Mouse (Mus musculus): Measurements from ENCODE around the gene Lce6a. TPM values are rescaled to one million over a fixed set of nuclear protein-coding genes. Genes with fewer than 3 reads are reported as not detected.

The Lce6a gene
- polyA plus RNA-seq, 2 experiments, result 0.59 TPM; not detected in 1

DNA sequence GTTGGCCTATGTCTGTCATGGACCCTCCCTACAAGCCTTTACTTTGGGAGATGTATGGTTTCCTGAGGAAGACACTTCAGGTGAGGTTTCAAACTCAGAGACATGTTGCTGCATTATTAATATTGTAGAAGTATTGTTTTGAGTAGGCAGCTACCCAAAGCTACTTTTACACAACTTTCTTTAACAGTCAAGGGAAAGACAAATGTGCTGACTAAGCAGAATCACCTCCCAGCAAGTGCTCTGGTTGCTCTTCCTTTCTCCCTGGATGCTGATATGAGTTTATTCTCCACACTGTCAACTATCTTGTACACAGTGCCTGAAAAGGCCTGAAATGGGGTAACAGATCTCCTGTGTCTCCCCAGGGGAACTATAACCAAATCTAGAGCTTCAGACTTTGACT lies 21.5 kb downstream of the Lce6a start:
- Histone ChIP-seq H3K4me1 (ENCODE audit: control insufficient read depth, insufficient read depth, low read length) (no peaks in the 10 kb centered on the region), H3K27me3 (ENCODE audit: control insufficient read depth, insufficient read depth, low read length) (no peaks in the 10 kb centered on the region), H3K9ac (ENCODE audit: low read depth, low read length, severe bottlenecking) (no peak overlapping the region), H3K36me3 (ENCODE audit: control insufficient read depth, insufficient read depth, low read length) (no peaks in the 10 kb centered on the region), H3K9me3 (ENCODE audit: control insufficient read depth, low read length) (peaks cover 6% of the 10 kb centered on the region; the same call in 1 of the 2 replicates), H3K4me3 (replicated peaks; ENCODE audit: low read length) (no peak overlapping the region), H3K4me2 (replicated peaks; ENCODE audit: low read depth, low read length, severe bottlenecking) (no peak overlapping the region), H3K27ac (replicated peaks; ENCODE audit: low read depth, low read length) (no peak overlapping the region)
- DNase-seq (ENCODE audit: low spot score) (no peak), ATAC-seq (ENCODE audit: low FRiP score, low read depth) (no peak)
- TF ChIP-seq POLR2A (IDR thresholded peaks at IDR 0.05; ENCODE audit: borderline replicate concordance, extremely low read depth, insufficient read depth, insufficient read length), result no peak

DNA sequence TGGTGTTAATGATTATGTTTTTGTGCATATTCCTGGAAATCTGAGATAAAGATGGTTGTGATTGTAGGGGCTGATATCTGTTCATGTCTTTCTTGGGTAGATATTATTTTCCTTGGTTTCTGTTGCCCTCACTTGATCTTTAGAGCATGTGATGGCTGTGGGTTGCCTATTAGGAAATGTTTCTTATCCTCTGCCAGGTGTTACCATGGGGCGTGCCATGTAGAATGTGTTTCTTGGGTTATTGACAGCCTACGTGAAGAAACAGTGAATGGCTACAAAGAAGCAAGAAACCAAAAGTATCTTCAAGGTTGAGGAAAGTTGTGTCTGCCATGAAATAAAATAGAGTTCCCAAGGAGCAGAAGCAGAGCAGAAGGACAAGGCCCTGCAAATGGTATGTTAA lies 23.0 kb downstream of the Lce6a start:
- no peak overlapping the region for H3K4me3 ChIP-seq (replicated peaks; ENCODE audit: low read length)
- peaks cover 6% of the 10 kb centered on the region; the same call in 1 of the 2 replicates for H3K9me3 ChIP-seq (ENCODE audit: control insufficient read depth, low read length)
- H3K4me2 ChIP-seq (replicated peaks; ENCODE audit: low read depth, low read length, severe bottlenecking), result no peak overlapping the region
- no peaks in the 10 kb centered on the region for H3K36me3 ChIP-seq (ENCODE audit: control insufficient read depth, insufficient read depth, low read length)
- H3K4me1 ChIP-seq (ENCODE audit: control insufficient read depth, insufficient read depth, low read length), result no peaks in the 10 kb centered on the region
- no peak for DNase-seq (ENCODE audit: low spot score)
- H3K27ac ChIP-seq (replicated peaks; ENCODE audit: low read depth, low read length), result no peak overlapping the region
- WGBS, result 88% methylated on average over 2 of the region's 2 CpGs
- TF ChIP-seq POLR2A (IDR thresholded peaks at IDR 0.05; ENCODE audit: borderline replicate concordance, extremely low read depth, insufficient read depth, insufficient read length), result no peak
- H3K27me3 ChIP-seq (ENCODE audit: control insufficient read depth, insufficient read depth, low read length), result no peaks in the 10 kb centered on the region
- H3K9ac ChIP-seq (ENCODE audit: low read depth, low read length, severe bottlenecking), result no peak overlapping the region
- ATAC-seq (ENCODE audit: low FRiP score, low read depth), result no peak

DNA sequence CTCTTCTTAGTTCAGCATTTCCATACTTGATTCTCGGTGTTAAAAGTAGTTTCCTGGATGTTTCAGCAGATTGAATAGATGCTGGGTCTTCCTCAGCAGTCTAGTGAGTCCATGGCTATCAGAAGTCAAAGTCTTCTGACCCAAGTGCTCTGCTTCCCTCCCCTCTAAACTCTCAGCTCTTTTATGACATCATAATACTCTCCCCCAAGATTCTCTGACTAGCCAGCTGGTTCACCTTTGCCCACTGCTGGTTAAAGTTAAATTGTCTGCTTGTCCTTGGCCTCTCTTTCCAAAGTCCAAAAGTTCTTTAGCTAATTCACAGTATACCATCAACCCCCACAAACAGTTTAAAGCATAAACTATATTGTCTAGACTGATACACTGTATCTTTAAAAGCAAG lies 32.6 kb downstream of the Lce6a start, which contains the start of gene Smcp:
Gene Smcp (minus strand): TSS at position 140 of the 400 bp plus-strand sequence.
- DNase-seq (ENCODE audit: low spot score), result no peak
- no peak within 1 kb of the TSS for H3K9ac ChIP-seq (ENCODE audit: low read depth, low read length, severe bottlenecking)
- TF ChIP-seq POLR2A (IDR thresholded peaks at IDR 0.05; ENCODE audit: borderline replicate concordance, extremely low read depth, insufficient read depth, insufficient read length), result no peak
- H3K27ac ChIP-seq (replicated peaks; ENCODE audit: low read depth, low read length), result no peak within 1 kb of the TSS
- no peak for ATAC-seq (ENCODE audit: low FRiP score, low read depth)
- no peak within 1 kb of the TSS for H3K4me3 ChIP-seq (replicated peaks; ENCODE audit: low read length)
- H3K36me3 ChIP-seq (ENCODE audit: control insufficient read depth, insufficient read depth, low read length), result no peaks in the 10 kb centered on the region
- H3K4me2 ChIP-seq (replicated peaks; ENCODE audit: low read depth, low read length, severe bottlenecking), result no peak within 1 kb of the TSS
- WGBS, result 86% methylated on average over 1 of the region's 1 CpGs
- H3K9me3 ChIP-seq (ENCODE audit: control insufficient read depth, low read length), result no peaks in the 10 kb centered on the region
- H3K4me1 ChIP-seq (ENCODE audit: control insufficient read depth, insufficient read depth, low read length), result no peaks in the 10 kb centered on the region
- no peaks in the 10 kb centered on the region for H3K27me3 ChIP-seq (ENCODE audit: control insufficient read depth, insufficient read depth, low read length)

DNA sequence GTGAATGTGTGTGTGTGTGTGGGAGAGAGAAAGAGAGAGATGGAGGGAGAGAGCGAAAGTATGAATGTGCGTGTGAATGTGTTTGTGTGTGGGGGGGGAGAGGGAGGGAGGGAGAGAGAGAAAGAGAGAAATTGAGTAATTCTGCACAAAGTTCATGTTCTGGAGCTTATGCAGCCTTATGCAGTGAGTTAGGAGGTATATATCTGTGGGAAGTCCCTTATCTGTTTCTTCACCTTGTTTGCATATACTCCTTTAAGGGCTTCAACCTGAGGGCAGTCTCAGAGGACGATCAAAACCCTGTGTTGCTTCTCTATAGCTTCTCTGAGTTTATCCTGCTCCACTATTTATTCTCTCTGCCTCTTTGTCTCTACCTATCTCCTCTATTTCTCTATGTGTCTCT lies 34.3 kb downstream of the Lce6a start:
- ATAC-seq (ENCODE audit: low FRiP score, low read depth) (no peak), DNase-seq (ENCODE audit: low spot score) (no peak)
- H3K4me2 ChIP-seq (replicated peaks; ENCODE audit: low read depth, low read length, severe bottlenecking), result no peak overlapping the region
- TF ChIP-seq POLR2A (IDR thresholded peaks at IDR 0.05; ENCODE audit: borderline replicate concordance, extremely low read depth, insufficient read depth, insufficient read length), result no peak
- no peaks in the 10 kb centered on the region for H3K36me3 ChIP-seq (ENCODE audit: control insufficient read depth, insufficient read depth, low read length)
- no peak overlapping the region for H3K27ac ChIP-seq (replicated peaks; ENCODE audit: low read depth, low read length)
- 77% methylated on average over 3 of the region's 3 CpGs for WGBS
- H3K9me3 ChIP-seq (ENCODE audit: control insufficient read depth, low read length), result no peaks in the 10 kb centered on the region
- no peaks in the 10 kb centered on the region for H3K27me3 ChIP-seq (ENCODE audit: control insufficient read depth, insufficient read depth, low read length)
- no peak overlapping the region for H3K4me3 ChIP-seq (replicated peaks; ENCODE audit: low read length)
- H3K9ac ChIP-seq (ENCODE audit: low read depth, low read length, severe bottlenecking), result no peak overlapping the region
- H3K4me1 ChIP-seq (ENCODE audit: control insufficient read depth, insufficient read depth, low read length), result no peaks in the 10 kb centered on the region

DNA sequence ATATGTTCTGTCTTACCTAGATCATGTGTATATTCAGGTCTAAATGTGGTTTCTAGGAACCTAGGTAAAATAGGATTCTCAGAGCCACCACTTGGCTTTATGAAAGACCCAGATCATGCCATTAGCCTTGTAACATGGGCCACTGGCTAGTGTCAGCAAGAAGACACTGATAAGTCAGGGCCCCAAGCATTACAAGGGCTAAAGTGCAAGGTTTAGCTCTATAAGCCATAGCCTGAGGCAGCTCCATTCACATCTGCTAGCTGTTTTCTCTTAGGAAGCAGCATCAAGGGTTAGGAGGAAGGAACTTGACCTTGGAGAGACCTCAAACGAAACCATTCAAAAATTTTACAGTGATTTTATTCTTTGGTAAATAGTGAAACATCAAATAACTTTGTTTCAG lies 36.4 kb downstream of the Lce6a start:
- no peak overlapping the region for H3K4me3 ChIP-seq (replicated peaks; ENCODE audit: low read length)
- no peaks in the 10 kb centered on the region for H3K4me1 ChIP-seq (ENCODE audit: control insufficient read depth, insufficient read depth, low read length)
- TF ChIP-seq POLR2A (IDR thresholded peaks at IDR 0.05; ENCODE audit: borderline replicate concordance, extremely low read depth, insufficient read depth, insufficient read length), result no peak
- no peak for ATAC-seq (ENCODE audit: low FRiP score, low read depth)
- 69% methylated on average over 1 of the region's 1 CpGs for WGBS
- H3K9ac ChIP-seq (ENCODE audit: low read depth, low read length, severe bottlenecking), result no peak overlapping the region
- no peak overlapping the region for H3K27ac ChIP-seq (replicated peaks; ENCODE audit: low read depth, low read length)
- H3K36me3 ChIP-seq (ENCODE audit: control insufficient read depth, insufficient read depth, low read length), result no peaks in the 10 kb centered on the region
- H3K9me3 ChIP-seq (ENCODE audit: control insufficient read depth, low read length), result no peaks in the 10 kb centered on the region
- H3K27me3 ChIP-seq (ENCODE audit: control insufficient read depth, insufficient read depth, low read length), result no peaks in the 10 kb centered on the region
- no peak overlapping the region for H3K4me2 ChIP-seq (replicated peaks; ENCODE audit: low read depth, low read length, severe bottlenecking)
- no peak for DNase-seq (ENCODE audit: low spot score)
